Mouse (Mus musculus) left cerebral cortex, postnatal 25 days (tissue): ENCODE data around the gene Enox2. TPM values are rescaled to one million over a fixed set of nuclear protein-coding genes. Genes with fewer than 3 reads are reported as not detected.
"Not testable (repeated sequence)": the region's sequence is repeated elsewhere in the genome, so short reads cannot be mapped to it uniquely, and the experiment has no call there.

Source experiments
- DNase-seq, 2 experiments: peaks; one replicate each; pipeline ENCODE4 v3.0.0; 2022; ENCODE audit warnings: low spot score in 2 of 2, mixed read lengths in 1 of 2
- intact Hi-C: fragments of 180-260 bp; cut with DNase I; formaldehyde crosslinking; loops from one replicate; pipeline ENCODE4 v1.15.1; 2025
- total RNA-seq, 2 experiments: library from RNA; stranded (reverse); gene quantifications; 2 replicates each; pipeline ENCODE4 v1.2.3; 2021

Gene Enox2
- total RNA-seq, result 10 to 100 TPM in 1 of 2 experiments, 1 to 10 TPM in 1; 9.1 to 11.1 TPM

DNA sequence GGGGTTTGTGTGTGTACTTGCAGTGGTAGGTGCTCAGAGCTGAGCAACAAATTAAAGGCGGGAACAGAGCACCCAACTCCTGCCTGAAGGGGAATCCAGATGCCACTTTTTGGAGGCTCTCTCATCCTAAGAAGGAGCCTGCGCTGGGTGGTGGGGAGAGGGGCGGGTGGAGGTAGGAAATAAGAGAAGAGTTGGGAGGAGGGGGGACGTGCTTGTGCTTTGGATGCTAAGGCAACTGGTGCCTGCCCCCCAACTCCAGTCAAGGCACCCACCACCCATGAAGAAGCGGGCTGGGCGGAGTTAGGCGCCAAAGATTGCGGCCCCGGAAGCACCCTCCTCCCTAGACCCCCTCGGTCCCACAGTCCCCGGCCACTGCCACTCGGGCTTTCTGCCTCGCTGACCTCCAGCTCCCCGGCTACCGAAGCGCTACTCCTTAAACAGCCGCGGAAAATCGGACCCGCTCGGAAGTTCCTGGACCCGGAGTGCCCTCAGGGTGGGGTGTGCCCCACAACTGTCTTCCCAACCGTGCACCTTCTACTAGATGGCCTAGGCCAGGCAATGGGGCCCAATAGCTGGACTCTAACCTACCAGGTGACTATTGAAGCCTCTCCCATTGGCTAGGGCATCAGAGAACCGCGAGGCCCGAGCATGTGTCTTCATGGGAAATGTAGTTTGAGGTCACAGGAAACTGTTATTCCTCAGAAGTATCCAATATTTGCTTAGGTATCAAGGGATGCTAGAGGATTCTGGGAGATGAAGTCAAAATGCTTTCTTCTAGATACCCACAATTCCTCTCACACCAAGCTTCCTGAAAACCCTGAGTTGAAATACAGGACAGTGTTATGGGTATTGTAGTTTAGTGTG lies at the start of gene Enox2:
Gene Enox2, minus strand, starts transcription at position 560 of the 864 bp plus-strand sequence.
- intact Hi-C loops, result no loop called here
- DNase-seq, result peak; percentile 80 to 96

GRCm38 (mm10) chrX:49309496-49309895 lies 21.4 kb upstream of the Enox2 start:
- DNase-seq, result no peak
- intact Hi-C loops, result loop anchor here (5.0 to 10.0 kb wide), 3 partner anchors 412 to 625 kb away; no protein-coding TSS in a partner anchor

GRCm38 (mm10) chrX:49306659-49307058 lies 18.6 kb upstream of the Enox2 start:
- intact Hi-C loops, result loop anchor here (5.0 to 10.0 kb wide), 3 partner anchors 409 to 622 kb away; no protein-coding TSS in a partner anchor
- peak; percentile 5 to 6 for DNase-seq

GRCm38 (mm10) chrX:49279918-49280586 lies 8.0 kb downstream of the Enox2 start:
- intact Hi-C loops, result no loop called here

DNA sequence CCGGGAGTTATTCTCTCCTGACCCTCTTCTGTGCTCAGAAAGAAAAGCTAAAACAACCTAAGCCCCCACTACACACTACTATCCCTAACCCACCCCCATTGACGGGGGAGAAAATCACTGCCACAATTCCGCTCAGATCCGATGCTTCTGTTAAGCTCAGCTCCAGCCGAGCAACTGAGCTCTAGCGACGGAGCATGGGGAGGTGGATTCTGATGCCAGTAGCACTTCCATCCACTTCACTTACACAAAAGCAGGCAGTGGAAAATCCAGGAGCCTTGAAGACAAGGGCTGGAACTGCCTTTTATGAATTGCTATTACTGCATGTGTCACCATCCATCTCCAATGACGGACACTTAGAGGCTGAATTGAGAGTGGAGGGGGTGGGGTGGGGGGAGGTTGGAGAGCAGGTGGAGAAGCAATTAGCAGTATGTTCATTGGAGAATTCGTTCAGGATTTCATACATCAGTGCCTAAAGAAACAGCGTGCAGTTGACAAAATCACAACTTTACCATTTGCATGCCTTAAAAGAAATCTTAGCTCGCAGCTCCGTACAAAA lies 14.5 kb downstream of the Enox2 start:
- DNase-seq, result peak; percentile 8 to 16
- intact Hi-C loops, result no loop called here

More at GRCm38 (mm10) chrX:49279918-49280586, 8.0 kb downstream of the Enox2 start:
- DNase-seq, result no peak

GRCm38 (mm10) chrX:49250816-49251215 lies 37.2 kb downstream of the Enox2 start:
- no peak for DNase-seq
- intact Hi-C loops, result no loop called here

- intact Hi-C loops, result no loop called here
- no peak for DNase-seq
Measured at GRCm38 (mm10) chrX:49225792-49226426, 62.1 kb downstream of the Enox2 start.

DNA sequence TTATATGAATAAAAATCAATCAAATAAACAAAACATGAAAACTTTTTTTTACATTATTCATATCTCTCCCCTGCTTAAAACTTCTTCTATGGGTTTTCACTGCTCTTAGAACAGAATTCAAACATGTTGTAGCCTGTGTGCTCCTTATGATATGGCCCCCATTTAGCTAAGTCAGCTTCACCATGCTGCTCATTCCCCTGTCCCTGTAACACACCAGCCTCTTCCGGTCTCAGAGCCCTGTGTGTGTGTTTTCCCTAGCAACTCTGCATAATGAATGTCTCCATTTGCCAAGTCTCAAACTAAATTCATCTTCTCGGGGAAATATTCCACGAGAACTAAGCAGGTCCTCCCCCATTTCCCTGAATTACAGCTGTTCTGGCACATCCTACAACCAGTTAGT lies 71.6 kb downstream of the Enox2 start:
- DNase-seq, result no peak
- intact Hi-C loops, result no loop called here

DNA sequence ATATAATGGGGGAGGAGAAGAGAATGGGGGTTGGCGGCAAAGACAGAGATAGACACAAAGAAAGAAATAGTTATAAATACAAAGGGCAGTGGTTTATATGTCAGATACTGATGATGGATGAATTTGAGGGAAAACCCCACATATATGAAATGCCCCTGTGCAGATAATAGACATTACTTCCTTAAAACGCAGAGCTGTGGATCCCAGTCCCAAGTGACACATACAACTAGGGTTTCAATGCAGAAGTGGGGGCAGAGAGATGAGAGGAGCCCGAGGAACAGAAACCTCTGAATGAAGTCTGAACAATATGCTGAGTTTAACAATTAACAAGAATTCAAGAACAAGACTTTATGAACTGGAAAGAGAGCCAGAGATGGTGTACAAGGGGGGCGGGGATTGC lies 91.7 kb downstream of the Enox2 start:
- intact Hi-C loops, result no loop called here
- DNase-seq, result no peak

GRCm38 (mm10) chrX:49181136-49181535 lies 106.9 kb downstream of the Enox2 start:
- intact Hi-C loops, result no loop called here

GRCm38 (mm10) chrX:49178670-49179069 lies 109.4 kb downstream of the Enox2 start:
- intact Hi-C loops, result no loop called here
- DNase-seq, result no peak

More at GRCm38 (mm10) chrX:49181136-49181535, 106.9 kb downstream of the Enox2 start:
- no peak for DNase-seq

- intact Hi-C loops, result no loop called here
- DNase-seq, result no peak
Measured at GRCm38 (mm10) chrX:49154280-49154679, 133.8 kb downstream of the Enox2 start.

- intact Hi-C loops, result no loop called here
- peak in 1 of 2 experiments; percentile 1 for DNase-seq
Measured at GRCm38 (mm10) chrX:49124774-49125429, 163.2 kb downstream of the Enox2 start.

DNA sequence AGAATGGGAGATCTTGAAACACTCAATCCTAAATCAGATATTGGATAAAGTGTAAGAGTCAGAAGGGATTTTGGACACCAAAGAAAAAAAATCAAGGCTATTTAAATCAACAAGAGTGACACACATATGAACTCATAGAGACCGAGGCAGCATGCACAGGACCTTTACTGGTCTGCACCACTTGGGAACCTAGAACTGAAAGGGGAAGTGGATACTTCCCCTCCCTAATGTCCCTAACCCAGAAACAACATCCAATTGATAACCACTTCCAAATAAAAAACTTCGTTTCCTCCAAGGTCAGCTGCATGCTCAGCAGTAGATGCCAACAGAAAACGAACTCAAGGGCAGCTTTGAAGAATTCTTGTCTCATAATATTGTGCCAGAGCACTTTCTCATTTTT lies 171.6 kb downstream of the Enox2 start:
- no peak for DNase-seq
- intact Hi-C loops, result no loop called here

- intact Hi-C loops, result no loop called here
- no peak for DNase-seq
Measured at GRCm38 (mm10) chrX:49112412-49112811, 175.6 kb downstream of the Enox2 start.

GRCm38 (mm10) chrX:49100542-49100941 lies 187.5 kb downstream of the Enox2 start:
- intact Hi-C loops, DNase-seq: not testable (repeated sequence)

- intact Hi-C loops, result no loop called here
- no peak for DNase-seq
Measured at GRCm38 (mm10) chrX:49096249-49096648, 191.8 kb downstream of the Enox2 start.

DNA sequence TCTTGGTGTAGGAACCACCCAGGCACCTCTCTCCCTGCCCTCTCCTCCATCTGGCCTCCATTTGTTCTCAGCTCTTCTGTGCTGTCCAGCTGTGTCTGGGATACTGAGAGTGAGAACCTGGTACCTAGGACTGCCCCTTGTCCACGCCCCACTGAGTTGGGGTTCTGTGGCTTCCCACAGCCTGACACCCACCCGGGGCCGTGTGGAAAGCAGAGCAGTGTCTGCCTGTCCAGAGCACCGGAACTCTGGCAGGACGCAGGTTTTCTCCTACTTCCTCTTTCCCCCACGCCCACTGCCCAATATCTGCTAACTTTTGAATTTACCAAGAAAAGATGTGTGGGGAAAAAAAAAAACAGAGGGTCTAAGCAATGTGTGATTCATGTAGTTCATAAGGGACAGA lies 213.0 kb downstream of the Enox2 start:
- intact Hi-C loops, result no loop called here
- DNase-seq, result no peak

- intact Hi-C loops, result no loop called here
- DNase-seq, result no peak
Measured at GRCm38 (mm10) chrX:49073563-49073962, 214.5 kb downstream of the Enox2 start.
